ENCODE assay signal across 20 mouse cellular contexts in the genomic region with DNA sequence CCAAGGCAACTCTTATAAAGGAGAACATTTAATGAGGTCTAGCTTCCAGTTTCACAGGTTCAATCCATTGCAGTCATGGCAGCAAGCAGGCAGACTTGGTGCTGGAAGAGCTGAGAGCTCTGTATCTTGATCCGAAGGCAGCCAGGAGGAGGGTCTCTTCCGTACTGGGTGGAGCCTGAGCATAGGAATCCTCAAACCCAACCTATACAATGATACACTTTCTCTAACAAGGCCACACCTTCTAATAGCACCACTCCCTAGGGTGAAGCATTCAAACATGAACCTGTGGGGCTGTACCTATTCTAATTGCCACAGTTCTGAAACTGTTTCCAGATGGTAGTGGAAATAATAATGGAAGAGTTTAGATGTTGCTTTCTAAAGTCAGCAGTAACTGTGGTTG. TPM values are rescaled to one million over a fixed set of nuclear protein-coding genes. Genes with fewer than 3 reads are reported as not detected.
A peak's percentile ranks its signal among the peaks of the same experiment; 100 is the strongest.
DNase-seq lines count a peak whose midpoint lies in the region; ATAC-seq lines count a peak whose summit lies in the region.
"Had no signal": no experiment of that assay in that cellular context is flagged by ENCODE, and none has a peak within 500 bp of the region (broad histone marks: within the 10 kb centered on the region; RNA-seq: fewer than 3 reads in every experiment).

No protein-coding gene starts in this region.

- H3K9ac ChIP-seq in heart, embryonic 12.5 days = no peak overlapping the region
- H3K9ac ChIP-seq: embryonic facial prominence, embryonic 12.5 days; forebrain, embryonic 13.5 days; forebrain, embryonic 15.5 days; forebrain, postnatal 0 days had no signal

- no peaks in the 10 kb centered on the region for H3K4me1 ChIP-seq in heart, embryonic 12.5 days (replicated peaks)
- H3K4me1 ChIP-seq: embryonic facial prominence, embryonic 12.5 days; forebrain, embryonic 13.5 days; forebrain, embryonic 15.5 days had no signal

- no peak overlapping the region for H3K27ac ChIP-seq in heart, embryonic 12.5 days (ENCODE audit: poor library complexity, severe bottlenecking)
- H3K27ac ChIP-seq: embryonic facial prominence, embryonic 12.5 days; forebrain, embryonic 13.5 days; forebrain, embryonic 15.5 days had no signal

- WGBS in heart, embryonic 12.5 days = 59% methylated on average over 2 of the region's 2 CpGs

- H3K4me3 ChIP-seq in heart, embryonic 12.5 days = no peak overlapping the region
- H3K4me3 ChIP-seq: embryonic facial prominence, embryonic 12.5 days; forebrain, embryonic 13.5 days; forebrain, embryonic 15.5 days had no signal

- ATAC-seq in heart, embryonic 12.5 days (ENCODE audit: insufficient number of reproducible peaks, low FRiP score) = no peak
- ATAC-seq: activated CD4-positive, CD25-positive, alpha-beta regulatory T cell, adult 4 months; forebrain, embryonic 13.5 days; forebrain, embryonic 15.5 days; forebrain, postnatal 0 days; Patski had no signal

- H3K4me2 ChIP-seq in heart, embryonic 12.5 days = no peak overlapping the region
- H3K4me2 ChIP-seq: embryonic facial prominence, embryonic 12.5 days; forebrain, embryonic 13.5 days; forebrain, embryonic 15.5 days had no signal

- DNase-seq in heart, adult 11 months = peak; percentile 5
- DNase-seq in ES-CJ7 (ENCODE audit: low read depth, low spot score) (peak; percentile 43), R1 (ENCODE audit: low read depth, low spot score) (peak; percentile 57)
- DNase-seq in ovary, adult 18-20 months (ENCODE audit: low spot score) = no peak
- DNase-seq in natural killer cell, adult 2 months (ENCODE audit: low spot score in 2 of 2) = no peak
- DNase-seq: adrenal gland, adult 8-10 months; adrenal gland, postnatal 14 days; adrenal gland, postnatal 36 days; cerebellum, adult 11-12 months; cerebellum, adult 2 months; cerebellum, adult 9-10 months; cerebellum, postnatal 10 days; cerebellum, postnatal 25 days; forebrain, postnatal 0 days had no signal

- H3K36me3 ChIP-seq in heart, embryonic 12.5 days = peaks cover 14% of the 10 kb centered on the region
- H3K36me3 ChIP-seq: forebrain, embryonic 15.5 days had no signal

- no peaks in the 10 kb centered on the region for H3K27me3 ChIP-seq in heart, embryonic 12.5 days (replicated peaks)
- H3K27me3 ChIP-seq: embryonic facial prominence, embryonic 12.5 days; forebrain, embryonic 13.5 days; forebrain, embryonic 15.5 days; Patski had no signal

- peaks cover 8% of the 10 kb centered on the region for H3K9me3 ChIP-seq in heart, embryonic 12.5 days (replicated peaks)
- H3K9me3 ChIP-seq: forebrain, embryonic 15.5 days had no signal

RNA-seq across cellular contexts. Expression of a gene that starts 33.5 kb away (rescaled TPM):
- polyA plus RNA-seq in heart, embryonic 12.5 days (2016; fragmentation: Nextera tagmentation; extraction: Ambion mirVana) = 4.5 and 4.6 TPM in 2 replicates

RNA-seq across cellular contexts. Expression of a gene that starts 34.5 kb away (rescaled TPM):
- 12.3 and 13.1 TPM in 2 replicates for polyA plus RNA-seq in heart, embryonic 12.5 days (2016; fragmentation: Nextera tagmentation; extraction: Ambion mirVana)

Comparison
In these comparisons a context has a peak if more than half of its experiments do, and no peak if none do; other contexts are left out.
1. DNase-seq: peak in heart, adult 11 months (single experiment), ES-CJ7 (single experiment) and R1 (single experiment); none in ovary, adult 18-20 months (single experiment) and natural killer cell, adult 2 months (0 of 2).